Mouse (Mus musculus): Measurements from ENCODE around the gene Dnali1.

The Dnali1 gene

GRCm38 (mm10) chr4:125034341-125034740 lies 31.2 kb downstream of the Dnali1 start:
- no peak for DNase-seq (ENCODE audit: low spot score in 2 of 2)

- peak; percentile 95 to 96 for DNase-seq (ENCODE audit: low spot score in 2 of 2)
Observed at GRCm38 (mm10) chr4:125029891-125030614, 35.5 kb downstream of the Dnali1 start.

- DNase-seq (ENCODE audit: low spot score in 2 of 2) = peak in 1 of 2 experiments; percentile 42
Observed at GRCm38 (mm10) chr4:125020780-125021538, 44.5 kb downstream of the Dnali1 start.

GRCm38 (mm10) chr4:125017431-125017830 lies 48.1 kb downstream of the Dnali1 start:
- no peak for DNase-seq (ENCODE audit: low spot score in 2 of 2)

- DNase-seq (ENCODE audit: low spot score in 2 of 2) = no peak
Observed at GRCm38 (mm10) chr4:125015806-125016635, 49.5 kb downstream of the Dnali1 start, which contains the start of gene Gnl2. Gene Gnl2 (plus strand): TSS chr4:125016585.

- no peak for DNase-seq (ENCODE audit: low spot score in 2 of 2)
Observed at GRCm38 (mm10) chr4:125008712-125009111, 56.8 kb downstream of the Dnali1 start.

- DNase-seq (ENCODE audit: low spot score in 2 of 2) = no peak
Observed at GRCm38 (mm10) chr4:125008220-125008619, 57.3 kb downstream of the Dnali1 start.

- DNase-seq (ENCODE audit: low spot score in 2 of 2) = no peak
Observed at GRCm38 (mm10) chr4:125007460-125007859, 58.0 kb downstream of the Dnali1 start.

All from right cerebral cortex, postnatal 10 days (tissue).